Mouse (Mus musculus) cerebellum, adult 9-10 months (tissue): ENCODE measurements around the gene Decr2.
"Not testable (repeated sequence)": the region's sequence is repeated elsewhere in the genome, so short reads cannot be mapped to it uniquely, and the experiment has no call there.

ENCODE experiments used
- DNase-seq: peaks from one replicate; pipeline ENCODE4 v3.0.0; 2022

The Decr2 gene

DNA sequence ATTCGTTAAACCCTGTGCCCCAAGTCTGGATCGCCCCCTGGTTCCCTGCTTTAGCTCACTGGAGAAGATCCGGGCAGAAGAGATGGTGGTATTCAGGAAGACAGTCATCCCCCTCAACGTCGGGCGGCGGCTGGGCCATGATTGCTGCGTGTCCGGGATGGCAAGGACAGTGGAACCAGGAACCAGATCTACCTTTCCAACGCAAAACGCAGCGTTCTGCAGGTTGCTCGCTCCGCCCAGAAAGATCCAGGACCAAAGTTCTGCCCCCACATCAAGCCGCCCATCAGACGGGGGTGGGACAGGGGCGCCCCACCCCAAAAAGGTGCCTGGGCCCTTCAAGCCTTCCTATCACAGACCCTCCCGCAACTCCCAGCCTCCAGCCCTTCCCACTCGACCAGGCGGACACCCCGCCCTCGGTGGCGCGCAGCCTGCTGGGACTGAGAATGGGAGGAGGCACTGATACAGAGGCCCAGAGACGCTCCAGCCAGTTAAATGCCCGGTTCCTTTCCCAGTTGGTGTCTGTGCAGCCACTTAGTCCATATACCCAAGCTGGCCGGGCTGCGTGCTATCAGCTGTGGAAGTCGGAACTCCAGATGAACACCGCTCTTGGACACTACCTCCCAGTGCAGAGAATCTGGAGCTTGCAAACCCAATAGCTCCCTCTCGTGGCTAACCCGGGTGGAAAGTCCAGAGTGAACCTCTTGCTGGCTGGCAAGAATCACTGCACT lies at the start of gene Decr2:
Gene Decr2, minus strand, starts transcription at position 433 of the 728 bp plus-strand sequence.
- peak; percentile 92 for DNase-seq

DNA sequence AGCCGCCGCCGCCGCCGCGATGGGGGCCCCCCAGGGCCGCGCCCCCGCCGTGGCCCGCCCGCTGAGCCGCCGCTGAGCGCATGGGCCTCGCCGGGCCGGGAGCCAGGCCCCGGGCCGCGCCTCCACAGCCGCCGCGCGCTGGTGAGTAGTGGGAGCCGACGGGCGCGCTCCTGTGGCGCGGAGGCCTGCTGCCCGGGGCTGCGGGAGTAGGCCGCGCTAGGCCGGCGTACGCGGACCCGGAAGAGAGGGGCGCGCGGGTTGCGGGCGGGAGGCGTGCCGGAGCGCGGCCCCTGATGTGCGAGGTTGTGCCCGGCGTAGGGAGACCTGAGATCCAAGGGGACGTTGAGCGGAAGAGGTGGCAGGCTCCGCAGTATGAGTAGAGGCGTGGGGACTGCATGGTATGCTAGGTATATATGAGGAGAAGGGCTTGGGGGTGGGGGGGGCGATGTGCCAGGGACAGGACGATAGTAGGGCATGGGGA lies 48.8 kb upstream of the Decr2 start:
- no peak for DNase-seq

DNA sequence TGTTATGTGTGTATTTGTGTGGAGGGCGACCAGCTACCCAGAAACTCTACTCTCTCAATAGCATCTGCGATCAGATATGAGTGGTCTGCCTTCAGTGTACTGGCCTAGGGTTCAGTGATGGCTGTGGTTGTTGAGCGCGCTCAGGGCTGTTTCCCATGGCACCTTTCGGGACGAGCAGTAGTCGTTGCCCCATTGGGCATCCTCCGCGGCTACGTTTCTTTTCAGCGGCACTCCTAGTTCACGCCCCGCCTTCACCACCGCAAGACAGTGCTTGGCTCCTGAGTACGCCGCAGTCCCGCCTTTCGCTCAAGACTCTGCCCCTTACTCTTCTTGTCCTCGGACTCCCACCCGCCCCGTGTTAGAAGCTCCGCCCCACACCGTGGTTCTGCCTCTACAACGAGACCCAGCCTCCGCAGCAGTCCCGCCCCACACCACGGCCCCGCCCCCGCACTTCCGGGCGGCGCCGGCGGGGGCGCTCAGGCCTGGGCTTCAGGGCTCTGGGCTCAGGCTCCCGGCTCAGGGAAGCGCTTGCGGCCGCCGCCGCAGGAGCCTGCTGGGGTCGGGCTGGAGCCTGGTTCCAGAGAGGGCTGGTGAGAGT lies 48.2 kb upstream of the Decr2 start, which contains the start of gene Axin1:
Gene Axin1, plus strand, starts transcription at position 450 of the 598 bp plus-strand sequence.
- DNase-seq, result peak; percentile 96

DNA sequence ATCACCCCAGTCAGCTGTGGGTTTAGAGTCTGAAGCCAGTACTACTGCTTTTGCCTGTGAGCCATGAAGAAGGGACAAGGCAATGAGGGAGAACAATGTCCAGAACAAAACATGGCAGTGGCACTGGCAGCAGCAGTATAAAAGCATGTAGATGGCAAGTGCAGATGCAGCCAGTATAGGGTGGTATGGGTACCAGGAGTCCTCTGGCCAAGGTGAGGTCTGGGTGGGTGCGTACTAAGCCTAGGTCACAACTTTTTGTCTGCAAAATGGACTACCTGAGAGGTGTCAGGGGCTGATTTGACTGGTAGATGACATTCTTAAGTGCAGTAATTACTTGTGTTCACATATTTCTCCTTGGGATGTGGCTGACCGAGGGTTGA lies 47.6 kb upstream of the Decr2 start:
- DNase-seq, result peak; percentile 42

DNA sequence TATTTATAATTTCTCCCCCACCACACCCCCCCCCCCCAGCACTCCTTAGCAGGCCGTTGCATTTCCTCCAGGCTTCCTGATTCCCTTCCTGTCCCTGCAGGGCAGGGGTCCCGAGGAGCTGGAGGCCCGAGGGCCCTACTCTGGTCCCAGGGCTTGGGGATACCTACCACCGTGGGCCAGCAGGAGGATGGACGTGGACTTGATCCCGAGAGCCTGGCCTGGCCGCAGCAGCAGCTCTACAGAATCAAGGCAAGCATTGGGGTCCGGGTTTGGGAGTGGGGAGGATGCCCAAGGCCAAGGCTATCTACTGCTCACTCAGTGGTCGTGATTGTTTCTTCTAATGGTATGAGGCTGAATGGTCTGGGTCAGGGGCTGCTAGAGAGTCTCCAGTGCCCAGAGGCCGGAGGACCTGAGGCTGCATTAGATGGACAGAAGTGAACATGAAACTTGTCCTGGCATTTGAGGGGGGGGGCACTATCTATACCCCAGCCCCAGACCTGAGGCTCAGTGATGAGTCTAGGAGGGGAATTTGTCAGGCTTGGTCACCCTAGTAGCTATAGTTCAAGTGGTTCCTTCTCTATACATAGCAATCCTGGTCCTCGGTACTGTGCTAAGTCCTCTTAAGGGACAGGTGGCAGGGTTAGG lies 47.1 kb upstream of the Decr2 start:
- DNase-seq, result no peak

DNA sequence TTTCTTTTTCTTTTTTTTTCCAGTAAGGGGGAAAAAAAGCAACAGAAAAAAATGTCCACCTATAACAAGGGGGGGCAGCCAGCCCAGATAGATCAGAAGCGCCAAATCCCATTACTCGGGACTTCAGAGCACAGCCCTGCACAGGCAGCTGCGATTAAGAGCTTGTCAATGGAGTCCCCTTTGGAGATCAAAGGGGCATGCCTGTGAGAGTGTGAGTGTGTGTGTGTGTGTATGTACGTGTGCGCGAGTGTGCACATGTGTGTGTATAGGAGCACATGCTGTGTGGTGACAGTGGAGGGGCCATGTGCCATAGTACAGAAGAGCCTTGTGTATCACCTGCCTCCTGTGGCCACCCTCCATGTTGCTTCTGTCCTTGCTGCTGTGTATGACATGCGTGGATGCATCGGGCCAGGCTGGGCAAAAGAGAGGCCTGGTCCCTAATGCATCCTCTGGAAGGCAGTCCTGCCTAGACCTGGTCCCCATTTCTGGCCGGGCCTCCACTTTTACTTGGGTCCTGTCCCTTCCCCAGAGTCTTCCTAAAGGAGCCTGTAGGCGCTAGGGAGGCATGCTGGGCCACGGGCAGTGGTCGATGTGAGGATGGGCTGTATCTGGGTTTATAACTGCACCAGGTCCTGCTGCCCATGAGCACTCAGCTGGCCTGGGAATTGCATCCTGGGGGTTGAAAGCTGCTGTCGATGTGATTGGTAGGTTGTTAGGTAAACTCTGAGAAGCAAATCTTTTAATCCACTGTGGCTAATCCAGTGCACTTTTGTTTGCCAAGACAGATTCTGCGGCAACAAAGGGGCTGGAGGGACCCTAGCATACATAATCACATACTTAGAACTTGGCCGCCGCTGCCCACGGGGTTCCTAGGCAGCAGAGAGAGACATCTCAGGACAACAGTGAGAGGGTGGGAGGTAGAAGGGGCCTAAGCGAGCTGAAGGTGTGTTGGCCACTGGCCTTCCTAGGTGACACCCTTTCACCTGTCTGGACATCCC lies 42.0 kb upstream of the Decr2 start:
- DNase-seq, result no peak

DNA sequence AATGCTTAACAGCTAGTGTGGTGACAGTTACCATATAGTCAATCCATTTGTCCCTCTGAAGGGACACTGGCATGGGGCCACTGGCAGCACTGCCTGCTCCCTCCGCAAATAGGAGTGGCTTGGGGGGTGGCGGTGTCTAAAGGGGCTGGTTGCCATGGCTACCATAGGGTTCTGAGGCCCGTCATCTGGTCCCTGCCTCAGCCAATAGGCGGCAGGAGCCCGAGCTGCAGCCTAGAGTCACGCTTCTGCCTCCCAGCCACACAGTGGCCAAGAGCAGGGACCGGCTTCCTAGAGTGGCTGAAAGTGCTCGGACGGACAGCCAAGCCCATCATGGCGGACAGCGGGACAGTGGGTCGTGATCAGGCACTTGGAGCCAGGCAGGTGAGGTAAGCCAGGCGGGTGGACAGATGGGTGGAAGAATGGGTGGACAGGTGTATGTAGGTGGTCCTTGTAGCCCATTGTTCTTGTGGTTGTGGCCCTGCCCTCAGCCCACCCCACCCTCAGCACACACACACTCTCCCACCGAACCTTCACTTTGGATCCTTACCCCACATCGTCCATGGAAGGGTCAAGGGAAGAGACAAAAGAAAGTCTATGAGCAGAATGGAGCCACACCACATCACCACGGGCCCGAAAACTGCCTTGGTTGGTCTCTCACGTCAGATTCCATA lies 41.1 kb upstream of the Decr2 start:
- no peak for DNase-seq

DNA sequence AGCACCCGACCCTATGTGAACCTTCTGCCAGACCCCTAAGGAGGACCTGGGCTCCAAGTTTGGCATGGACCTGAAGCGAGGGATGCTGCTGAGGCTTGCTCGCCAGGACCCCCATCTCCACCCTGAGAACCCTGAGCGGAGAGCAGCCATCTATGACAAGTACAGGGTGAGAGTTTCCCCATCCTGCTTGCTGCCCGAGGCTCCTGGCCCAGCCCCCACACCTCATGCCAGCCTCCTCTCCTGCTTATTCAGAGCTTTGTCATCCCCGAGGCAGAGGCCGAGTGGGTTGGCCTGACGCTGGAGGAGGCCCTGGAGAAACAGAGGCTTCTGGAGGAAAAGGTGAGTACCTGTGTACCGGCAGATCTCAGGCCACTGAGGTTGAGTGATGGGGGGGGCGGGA lies 35.1 kb upstream of the Decr2 start:
- DNase-seq, result no peak

DNA sequence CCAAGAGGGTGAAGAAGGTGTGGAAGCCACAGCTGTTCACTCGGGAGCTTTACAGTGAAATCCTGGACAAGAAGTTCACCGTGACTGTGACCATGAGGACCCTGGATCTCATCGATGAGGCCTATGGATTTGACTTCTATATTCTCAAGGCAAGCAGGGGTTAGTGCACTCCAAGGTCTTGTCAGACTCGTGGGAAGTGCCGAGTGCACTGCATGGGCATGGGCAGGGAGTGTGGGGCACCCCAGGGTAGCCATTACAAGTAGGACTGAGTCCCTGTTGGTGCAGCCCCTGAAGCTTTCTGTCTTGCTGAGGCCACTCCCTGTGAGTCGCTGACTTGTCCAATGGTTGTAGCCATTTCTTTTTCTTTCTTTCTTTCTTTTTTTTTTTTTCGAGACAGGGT lies 34.4 kb upstream of the Decr2 start:
- DNase-seq, result no peak

DNA sequence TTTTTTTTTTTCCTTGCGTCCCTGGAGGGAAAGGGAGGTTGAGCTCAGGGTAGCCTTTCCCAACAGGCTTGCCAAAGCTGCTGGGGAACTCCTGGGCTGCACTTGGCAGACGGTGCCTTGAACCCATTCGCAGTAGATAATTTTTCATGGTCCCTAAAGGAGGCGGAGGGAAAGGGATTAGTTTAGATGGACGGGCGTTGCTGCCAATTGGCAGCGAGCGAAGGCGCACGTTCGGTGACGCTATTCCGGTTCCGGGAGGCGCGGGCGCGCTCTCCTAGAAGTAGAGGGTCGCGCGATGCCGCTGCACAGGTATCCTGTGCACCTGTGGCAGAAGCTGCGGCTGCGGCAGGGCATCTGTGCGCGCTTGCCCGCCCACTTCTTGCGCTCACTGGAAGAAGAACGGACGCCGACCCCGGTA lies 33.1 kb upstream of the Decr2 start, which contains the start of gene Mrpl28:
Gene Mrpl28, plus strand, starts transcription at position 234 of the 418 bp plus-strand sequence.
- DNase-seq, result peak; percentile 93

DNA sequence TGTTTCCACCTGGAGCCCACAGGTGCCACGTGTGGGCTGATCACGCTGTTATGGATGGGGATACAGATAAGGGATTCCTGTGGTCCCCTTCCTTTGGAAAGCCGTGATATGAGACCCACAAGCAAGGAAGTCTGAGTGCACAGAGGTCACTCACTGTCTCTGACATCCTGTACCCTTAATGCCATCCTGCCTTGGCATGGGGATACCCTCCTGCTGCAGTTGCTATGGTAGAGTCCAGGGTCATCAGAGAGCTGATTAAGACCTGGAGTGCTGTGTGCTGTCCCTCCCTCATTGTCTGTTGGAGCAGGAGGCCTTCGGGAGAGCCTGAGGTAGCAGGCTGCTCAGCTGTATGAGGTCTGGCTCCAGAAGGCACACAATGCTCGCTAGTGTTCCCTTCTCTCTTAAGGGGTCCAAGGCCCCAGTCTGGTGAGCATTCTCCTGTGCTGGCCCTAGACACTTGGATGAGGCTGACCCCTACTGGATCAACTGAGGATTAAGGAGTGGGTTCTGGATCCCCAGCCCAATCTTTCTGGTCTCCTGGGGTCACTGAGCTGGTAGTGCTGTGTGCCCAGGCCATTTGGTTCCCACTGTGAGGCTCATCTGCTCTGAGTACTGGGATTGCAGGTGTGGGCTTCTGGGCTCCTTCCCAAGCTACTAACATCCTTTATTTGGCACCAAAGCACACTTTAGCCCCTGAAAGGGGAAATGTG lies 32.4 kb upstream of the Decr2 start:
- DNase-seq, result peak; percentile 64

DNA sequence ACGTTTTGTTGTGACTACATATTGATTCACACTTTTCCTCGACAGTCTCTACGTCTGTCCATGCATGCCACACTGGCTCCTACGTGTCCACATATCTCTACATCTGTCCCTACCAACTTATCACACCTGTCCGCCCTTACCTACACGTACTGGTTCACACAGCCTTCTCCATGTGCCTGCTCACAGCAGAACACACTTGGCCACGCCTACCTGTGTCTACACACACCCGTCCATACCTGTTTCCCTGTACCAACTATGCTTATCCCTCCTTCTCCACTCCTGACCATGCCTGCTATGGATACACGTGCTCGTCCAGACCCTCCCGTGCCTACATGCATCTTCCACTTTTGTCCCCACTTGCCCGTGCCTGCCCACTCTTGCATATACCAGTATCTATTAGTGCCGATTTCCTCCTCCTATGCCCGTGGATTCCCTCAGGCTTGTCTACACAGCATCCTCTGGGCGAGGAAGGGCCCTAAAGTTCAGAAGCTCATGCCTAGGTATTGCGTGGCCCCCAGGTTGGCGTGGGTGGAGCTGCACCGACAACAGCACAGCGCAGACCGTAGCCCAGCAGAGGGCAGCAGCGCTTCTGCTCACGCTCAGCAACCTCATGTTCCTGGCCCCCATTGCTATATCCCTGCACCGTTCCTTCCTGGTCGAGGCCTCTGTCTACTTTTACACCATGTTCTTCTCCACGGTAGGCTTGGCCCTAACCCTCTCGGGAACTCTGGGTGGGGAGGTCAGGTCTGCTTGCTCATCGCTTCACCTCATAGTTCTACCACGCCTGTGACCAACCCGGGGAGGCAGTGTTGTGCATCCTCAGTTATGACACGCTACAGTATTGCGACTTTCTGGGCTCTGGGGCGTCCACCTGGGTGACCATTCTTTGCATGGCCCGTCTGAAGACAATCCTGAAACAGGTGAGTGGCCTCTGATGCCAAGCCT lies 29.9 kb upstream of the Decr2 start:
- peak; percentile 62 for DNase-seq

DNA sequence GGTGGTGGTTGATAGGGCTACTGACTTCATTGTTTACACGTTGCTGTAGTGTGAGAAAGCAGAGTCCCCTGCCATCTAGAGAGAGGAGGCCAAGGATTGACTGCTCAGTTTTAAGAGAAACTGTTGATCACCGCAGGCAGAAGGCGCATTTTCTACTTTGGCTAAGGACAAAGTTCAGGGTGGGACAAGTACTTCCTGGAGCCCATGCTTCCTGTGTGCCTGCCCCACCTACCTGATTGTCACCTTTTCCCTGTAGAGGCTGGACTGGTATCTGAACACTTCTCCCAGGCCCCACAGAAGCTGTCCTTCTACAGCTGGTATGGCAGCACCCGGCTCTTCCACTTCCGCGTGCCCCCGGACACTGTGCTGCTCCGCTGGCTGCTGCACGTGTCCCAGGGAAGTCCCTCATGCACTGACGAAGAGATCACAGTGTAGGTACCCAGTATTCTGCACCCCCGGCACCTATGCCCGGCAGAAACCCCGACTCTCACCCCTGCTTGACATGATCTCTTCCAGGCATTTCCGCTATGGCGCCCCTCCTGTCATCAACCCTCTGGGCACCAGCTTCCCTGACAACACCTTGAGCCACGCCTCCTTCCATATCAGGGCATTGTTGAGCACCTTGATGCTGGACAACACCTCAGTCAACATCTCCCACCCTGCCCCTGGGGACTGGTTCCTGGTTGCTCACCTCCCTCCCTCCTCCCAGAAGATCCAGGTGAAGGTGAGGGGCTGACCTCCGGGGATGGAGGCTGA lies 26.5 kb upstream of the Decr2 start:
- no peak for DNase-seq

DNA sequence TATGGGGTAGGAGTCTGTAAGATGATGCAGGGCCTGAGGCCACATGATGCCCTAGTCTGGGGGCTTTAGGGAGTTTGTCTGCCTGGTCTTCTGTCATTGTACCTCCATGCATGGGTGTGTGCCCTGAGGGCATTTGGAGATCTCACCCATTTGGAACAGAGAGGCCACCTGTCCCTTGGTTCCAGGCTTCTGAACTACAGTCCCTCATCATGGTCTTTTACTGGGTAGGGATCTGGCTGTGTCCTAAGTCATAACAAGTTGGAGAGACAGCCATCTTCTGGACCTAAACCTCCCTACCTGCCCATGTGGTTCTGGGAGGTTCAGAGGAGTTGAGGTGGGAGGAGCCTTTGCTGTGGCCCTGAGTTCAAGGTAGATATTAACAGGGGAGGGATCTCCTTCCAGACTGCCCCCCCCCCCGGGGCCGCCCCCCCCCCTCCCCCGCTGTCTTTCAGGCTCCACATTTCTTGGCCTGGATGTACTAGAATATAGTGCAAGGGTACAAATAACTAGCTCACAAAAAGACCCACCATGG lies 25.9 kb upstream of the Decr2 start:
- DNase-seq, result no peak

DNA sequence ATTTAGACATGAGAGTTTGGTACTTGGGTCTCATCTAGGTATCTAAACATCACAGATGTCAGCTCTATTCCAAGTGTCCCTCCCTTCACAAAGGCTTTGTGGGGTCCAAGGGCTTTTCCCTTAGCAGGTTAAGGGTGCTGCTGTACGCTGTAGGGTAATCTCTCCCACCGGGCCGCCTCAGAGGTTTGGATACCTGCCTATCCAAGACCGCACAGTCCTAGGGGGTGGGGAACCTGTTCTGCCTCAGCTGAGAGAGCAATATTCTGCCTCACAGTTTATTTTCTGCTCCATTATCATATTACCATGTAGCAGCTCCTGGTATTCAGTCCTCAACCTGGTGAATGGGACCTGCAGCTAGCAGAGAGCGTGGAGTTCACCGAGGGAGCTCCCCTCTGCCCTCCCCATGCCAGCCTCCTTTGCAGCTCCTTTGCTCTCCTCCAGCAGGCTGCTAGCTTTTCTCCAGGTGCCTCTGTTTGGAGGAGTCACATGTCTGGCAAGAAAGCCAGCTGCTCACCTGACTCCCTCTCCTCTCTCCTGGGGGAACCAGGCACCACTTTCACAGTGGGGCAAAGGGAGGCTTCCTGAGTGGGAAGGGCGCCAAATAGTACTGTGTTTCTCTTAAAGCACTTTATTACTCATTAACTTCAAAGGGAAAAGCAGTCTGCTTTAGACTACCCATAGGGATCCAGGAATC lies 25.2 kb upstream of the Decr2 start:
- no peak for DNase-seq

DNA sequence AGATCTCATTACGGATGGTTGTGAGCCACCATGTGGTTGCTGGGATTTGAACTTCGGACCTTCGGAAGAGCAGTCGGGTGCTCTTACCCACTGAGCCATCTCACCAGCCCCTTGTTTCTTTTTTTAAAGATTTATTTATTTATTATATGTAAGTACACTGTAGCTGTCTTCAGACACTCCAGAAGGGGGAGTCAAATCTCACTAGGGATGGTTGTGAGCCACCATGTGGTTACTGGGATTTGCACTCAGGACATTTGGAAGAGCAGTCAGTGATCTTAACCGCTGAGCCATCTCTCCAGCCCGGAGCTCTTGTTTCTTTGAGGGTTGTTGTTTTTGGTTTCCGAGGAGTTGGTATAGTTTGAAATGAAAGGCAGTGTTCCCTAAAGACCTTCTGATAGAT lies 24.3 kb upstream of the Decr2 start:
- DNase-seq, result not testable (repeated sequence)

DNA sequence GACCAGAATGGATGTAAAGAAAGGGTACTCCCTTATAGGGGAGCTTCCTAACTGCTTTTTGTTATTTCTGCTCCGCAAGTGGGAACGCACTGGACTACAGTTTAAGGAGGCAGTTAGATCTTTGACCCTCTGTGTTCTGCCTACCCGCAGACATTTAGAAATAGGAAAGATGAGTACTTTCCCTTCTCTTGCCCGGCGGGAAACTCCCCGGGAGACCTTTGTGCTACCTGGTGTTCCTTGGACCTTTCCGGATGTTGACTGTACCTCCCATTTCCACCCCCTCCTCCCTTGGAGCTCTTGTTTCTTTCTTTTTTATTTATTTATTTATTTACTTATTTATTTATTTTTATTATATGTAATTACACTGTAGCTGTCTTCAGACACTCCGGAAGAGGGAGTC lies 23.9 kb upstream of the Decr2 start:
- peak; percentile 48 for DNase-seq

DNA sequence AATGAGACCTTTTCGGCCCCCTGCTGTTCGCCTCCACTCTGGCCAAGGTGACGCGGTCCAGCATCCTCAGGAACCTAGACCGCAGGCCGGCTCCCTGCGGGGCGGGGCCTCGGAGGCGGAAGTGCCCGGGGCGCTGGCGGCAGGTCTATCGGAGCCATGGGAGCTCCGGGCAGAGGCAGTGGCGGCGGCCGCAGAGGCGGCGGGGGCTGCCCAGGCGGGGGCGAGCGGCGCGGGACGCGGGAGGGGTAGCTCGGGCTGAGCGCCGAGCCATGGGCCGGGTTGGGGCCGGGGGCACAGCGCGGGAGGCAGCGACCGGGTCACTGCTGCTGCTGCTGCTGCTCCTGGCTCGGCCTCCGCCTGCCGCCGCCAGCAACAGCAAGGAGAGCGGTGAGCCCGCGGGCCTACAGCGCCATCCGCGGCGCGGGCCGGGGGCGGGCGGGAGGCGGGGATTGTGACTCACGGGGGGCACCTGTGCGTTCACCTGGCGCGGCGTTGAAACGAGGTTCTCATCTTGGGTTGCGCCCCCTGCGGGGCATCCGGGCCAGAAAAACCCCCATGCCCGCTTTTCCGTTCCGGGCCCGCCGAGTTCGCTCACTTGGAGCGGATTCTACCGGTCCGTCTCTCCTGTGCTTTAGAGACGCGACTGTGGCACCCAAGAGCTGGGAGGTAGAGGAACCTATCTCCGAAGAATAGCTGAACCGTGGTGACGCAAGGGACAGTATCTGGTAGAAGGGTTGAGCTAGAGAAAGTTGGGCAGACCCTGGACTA lies 23.2 kb upstream of the Decr2 start, which contains the start of gene Tmem8:
Gene Tmem8, plus strand, starts transcription at position 119 of the 768 bp plus-strand sequence.
- peak; percentile 84 for DNase-seq
